Mouse (Mus musculus): ENCODE measurements around the gene Sde2.

DNA sequence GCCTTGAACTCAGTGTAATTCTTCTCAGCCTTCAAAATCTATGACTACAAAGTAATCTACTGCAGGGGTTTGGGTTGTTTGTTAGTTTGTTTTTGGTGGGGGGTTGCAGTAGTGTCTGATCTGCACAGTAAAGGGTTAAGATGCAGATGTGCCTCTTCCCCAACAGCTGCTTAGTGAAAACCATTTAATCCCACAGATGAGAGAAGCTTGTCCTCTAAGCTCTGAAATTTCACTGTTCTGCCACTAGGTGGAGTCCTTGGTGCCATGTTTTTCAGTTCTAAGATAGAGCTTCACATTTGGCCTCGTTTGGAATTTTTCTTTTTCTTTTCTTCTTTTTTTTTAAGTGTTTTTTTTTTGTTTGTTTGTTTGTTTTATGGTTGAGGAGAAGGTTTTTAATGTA lies 12.7 kb downstream of the Sde2 start:
- TF ChIP-seq CHD2 (IDR thresholded peaks at IDR 0.05; ENCODE audit: low read depth, low read length) (no peak), HCFC1 (IDR thresholded peaks at IDR 0.05; ENCODE audit: borderline replicate concordance, insufficient read depth, low read length) (no peak), ZC3H11A (IDR thresholded peaks at IDR 0.05; ENCODE audit: borderline replicate concordance, low read depth, low read length) (no peak), MAFK (IDR thresholded peaks at IDR 0.05; ENCODE audit: insufficient read depth, low read depth, low read length) (no peak), ZNF384 (IDR thresholded peaks at IDR 0.05; ENCODE audit: low read depth, low read length) (no peak)
